Mouse (Mus musculus) hindlimb bud, embryonic 11.5 days (tissue): ENCODE measurements around the gene Il27ra.
A peak's percentile ranks its signal among the peaks of the same experiment; 100 is the strongest.

Experiments
- DNase-seq: peaks from one replicate; pipeline ENCODE4 v3.0.0-alpha.2; 2012; ENCODE audit warnings: low read depth, low spot score; ENCODE audit errors: extremely low spot score

Gene Il27ra

GRCm38 (mm10) chr8:84066291-84066930, 24.0 kb upstream of the Il27ra start, which contains the start of gene Rfx1:
Gene Rfx1 (plus strand): TSS chr8:84066834.
- DNase-seq, result peak; percentile 99

GRCm38 (mm10) chr8:84065457-84066072, 23.2 kb upstream of the Il27ra start:
- DNase-seq, result no peak

DNA sequence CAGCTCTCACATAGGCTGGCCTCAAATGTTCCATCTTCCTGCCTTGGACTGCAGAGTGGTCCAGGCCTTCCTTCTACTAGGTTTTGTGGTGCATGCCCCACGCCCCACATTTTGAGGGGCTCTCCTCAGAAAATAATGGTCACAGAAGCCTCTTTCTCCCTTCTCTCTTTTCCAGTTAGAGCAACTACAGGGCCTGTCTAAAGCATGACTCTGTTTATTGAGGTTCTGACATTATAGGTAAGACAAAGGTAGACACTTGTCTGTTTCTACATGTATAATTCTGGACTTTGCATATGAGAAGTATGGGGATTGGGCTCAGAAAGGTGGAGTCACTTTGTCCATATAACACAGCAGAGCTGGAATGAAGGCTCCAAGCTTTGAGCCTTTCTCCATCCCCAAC, 22.6 kb upstream of the Il27ra start, which contains the start of gene Gm10643:
TSS of gene Gm10643 (minus strand) at position 101 of the 400 bp plus-strand sequence.
- DNase-seq, result no peak

- DNase-seq, result no peak
Observed at GRCm38 (mm10) chr8:84063861-84064610, 21.6 kb upstream of the Il27ra start.

- DNase-seq, result no peak
Observed at GRCm38 (mm10) chr8:84060245-84060644, 17.9 kb upstream of the Il27ra start.

DNA sequence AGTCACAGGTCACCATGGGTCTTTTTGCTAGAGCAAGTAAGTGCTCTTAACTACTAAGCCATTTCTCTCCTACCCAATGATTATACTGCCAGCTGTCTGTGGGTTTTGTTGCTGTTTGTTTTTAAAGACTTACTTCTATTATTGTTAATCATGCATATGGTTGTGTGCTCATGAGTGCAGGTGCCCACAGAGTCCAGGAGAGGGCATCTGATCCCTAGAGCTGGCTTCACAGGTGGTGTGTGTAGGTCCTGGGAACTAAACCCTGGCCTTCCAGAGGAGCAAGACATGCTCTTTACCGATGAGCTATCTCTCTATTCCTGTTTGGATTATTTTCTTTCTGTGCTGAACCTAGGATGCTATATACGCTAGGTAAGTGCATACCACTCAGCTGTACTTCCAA, 16.8 kb upstream of the Il27ra start:
- no peak for DNase-seq

GRCm38 (mm10) chr8:84057827-84058226, 15.4 kb upstream of the Il27ra start:
- DNase-seq, result no peak

DNA sequence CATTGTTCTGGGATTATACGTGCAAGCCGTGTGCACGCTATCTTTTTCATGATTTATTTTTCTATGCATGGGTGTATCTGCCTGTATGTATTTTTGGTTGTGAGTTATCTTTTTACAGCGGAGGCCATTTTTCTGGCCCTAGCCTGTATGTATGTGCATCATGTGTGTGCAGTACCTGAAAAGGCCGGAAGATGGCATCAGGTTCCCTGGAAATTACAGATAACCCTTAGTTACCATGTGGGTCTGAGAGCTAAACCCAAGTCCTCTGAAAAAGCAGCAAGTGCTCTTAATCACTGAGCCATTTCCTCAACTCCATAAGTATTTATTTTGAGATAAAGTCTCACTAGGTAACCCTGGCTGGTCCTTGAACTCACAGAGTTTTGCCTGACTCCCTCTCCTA, 10.8 kb upstream of the Il27ra start:
- DNase-seq, result no peak

GRCm38 (mm10) chr8:84052746-84053145, 10.4 kb upstream of the Il27ra start:
- DNase-seq, result no peak

DNA sequence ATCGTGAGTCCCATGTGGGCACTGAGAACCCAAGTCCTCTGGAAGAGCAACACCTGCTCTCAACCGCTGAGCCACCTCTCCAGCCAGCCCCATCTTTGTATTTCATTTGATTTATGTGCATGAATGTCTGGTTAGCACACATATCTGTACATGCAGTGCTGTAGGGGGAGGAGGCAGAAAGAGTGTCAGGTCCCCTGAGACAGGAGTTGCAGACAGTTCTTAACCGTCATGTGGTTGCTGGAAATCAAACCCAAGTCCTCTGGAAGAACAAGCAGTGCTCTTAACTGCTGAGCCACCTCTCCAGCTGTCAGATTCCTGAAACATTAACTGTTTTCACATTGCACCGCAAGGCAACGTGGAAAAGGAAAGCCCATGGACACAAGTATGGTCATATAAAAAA, 5.8 kb upstream of the Il27ra start:
- no peak for DNase-seq

GRCm38 (mm10) chr8:84046505-84046904, 4.1 kb upstream of the Il27ra start:
- no peak for DNase-seq

DNA sequence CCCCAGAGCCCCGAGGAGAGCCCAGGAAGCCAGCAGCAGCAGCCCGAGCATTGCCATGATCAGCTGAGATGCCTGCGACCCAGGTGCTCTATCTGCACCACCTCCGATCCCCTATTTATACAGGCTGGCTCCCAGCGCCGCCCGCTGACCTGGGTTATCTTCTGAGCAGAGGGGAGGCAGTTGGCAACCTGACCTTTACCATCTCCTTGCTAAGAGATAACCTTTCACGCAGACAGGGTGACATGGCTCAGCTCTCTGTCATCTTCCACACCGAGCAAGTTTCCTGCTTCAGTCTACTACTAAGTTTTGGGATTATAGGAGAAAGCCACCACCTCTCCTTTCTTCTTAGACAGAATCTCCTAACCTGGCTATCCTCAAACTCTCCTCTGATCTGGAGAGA, 2.5 kb upstream of the Il27ra start, which contains the start of gene Rln3:
TSS of gene Rln3 (minus strand) at position 101 of the 400 bp plus-strand sequence.
- no peak for DNase-seq

GRCm38 (mm10) chr8:84044103-84044502, 1.7 kb upstream of the Il27ra start:
- DNase-seq, result no peak

GRCm38 (mm10) chr8:84042948-84043342, 556 bp upstream of the Il27ra start:
- no peak for DNase-seq

- DNase-seq, result peak; percentile 66
Observed at GRCm38 (mm10) chr8:84039050-84039449, 3.3 kb downstream of the Il27ra start.

DNA sequence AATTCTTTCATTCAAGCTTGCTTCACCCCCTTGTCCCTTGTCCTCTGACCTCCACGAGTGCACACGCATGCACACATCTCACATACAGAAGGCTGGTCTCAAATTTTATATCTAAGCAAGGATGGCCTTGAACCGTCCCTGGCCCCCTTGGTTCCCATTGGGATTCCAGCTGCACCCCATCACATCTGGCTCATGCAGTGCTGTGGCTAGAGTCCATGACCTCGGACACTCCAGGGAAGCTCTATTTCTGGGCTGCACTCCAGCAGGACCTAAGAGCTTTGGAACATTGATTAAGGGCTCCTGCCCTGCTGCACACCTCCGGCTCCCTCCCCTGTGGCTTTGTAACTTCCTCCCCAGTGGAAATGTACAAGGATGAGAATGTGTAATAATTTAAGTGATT, 4.4 kb downstream of the Il27ra start:
- DNase-seq, result no peak

DNA sequence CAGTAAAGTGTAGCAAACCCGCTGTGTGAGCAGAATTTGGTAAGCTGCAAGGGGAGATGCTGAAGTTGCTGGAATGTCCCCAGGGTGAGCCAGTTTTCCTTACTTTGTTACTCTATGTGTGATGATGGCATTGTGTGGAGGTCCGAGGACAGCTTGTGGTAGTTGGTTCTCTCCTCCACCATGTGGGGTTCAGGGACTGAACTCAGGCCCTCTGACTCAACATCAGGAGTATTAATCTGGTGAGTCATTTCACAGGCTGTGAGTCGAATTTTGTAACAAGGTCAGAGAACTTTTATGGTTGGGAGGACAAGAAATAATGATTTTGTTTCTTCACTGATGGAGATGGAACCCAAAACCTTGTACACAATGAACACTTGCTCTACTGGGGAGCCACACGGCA, 9.6 kb downstream of the Il27ra start:
- DNase-seq, result no peak

DNA sequence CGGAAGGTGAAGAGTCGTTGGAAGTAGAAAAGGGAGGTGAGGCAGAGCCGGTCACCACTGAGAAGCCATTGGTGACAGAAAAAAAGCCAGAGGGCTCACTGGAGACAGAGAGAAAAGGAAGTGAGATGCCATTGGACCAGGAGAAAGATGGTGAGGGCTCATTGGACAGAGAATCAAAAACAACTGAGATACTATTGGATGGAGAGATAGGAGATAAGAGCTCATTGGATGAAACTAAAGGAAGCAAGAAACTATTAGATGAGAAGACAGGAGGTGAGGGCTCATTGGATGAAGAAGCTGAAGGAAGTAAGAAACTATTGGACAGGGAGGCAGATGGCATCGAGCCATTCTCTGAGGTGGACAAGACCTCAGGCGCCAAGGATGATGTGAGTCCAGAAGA, 13.1 kb downstream of the Il27ra start:
- no peak for DNase-seq

- no peak for DNase-seq
Observed at GRCm38 (mm10) chr8:84027449-84027848, 14.9 kb downstream of the Il27ra start.

DNA sequence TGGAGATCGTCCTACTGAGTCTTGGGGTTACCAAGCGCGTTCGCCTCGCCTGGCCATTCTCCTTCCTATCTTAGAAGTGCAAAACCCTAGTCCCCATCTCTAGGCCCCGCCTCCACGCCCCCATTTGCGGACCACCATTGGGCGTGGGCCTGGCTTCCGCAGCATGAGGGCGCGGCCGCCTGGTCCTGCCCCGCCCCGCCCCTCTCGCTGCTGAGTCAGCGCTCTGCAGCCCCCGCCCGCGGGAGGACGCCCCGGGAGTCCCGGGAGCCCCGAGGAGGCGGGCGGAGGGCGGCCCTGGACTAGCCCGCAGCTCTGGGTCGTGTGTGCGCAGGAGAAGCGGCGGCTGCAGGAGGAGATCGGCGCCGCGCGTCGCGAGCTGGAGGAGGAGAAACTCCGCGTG, 16.5 kb downstream of the Il27ra start:
- no peak for DNase-seq

- no peak for DNase-seq
Observed at GRCm38 (mm10) chr8:84024171-84024570, 18.2 kb downstream of the Il27ra start.

- DNase-seq, result no peak
Observed at GRCm38 (mm10) chr8:84023631-84024030, 18.8 kb downstream of the Il27ra start.
